Mouse (Mus musculus): ENCODE data around the gene 1500011B03Rik. TPM values are rescaled to one million over a fixed set of nuclear protein-coding genes. Genes with fewer than 3 reads are reported as not detected.

1500011B03Rik gene
- polyA plus RNA-seq, 1 experiment, result 11.0 TPM

GRCm38 (mm10) chr5:114782991-114783390 is 40.3 kb downstream of the 1500011B03Rik start:
- Histone ChIP-seq H3K4me3 (ENCODE audit: low read depth, low read length) (no peak overlapping the region), H3K27me3 (ENCODE audit: control insufficient read depth, insufficient read depth, low read length) (no peaks in the 10 kb centered on the region), H3K27ac (ENCODE audit: insufficient read depth, low read depth, low read length) (no peak overlapping the region), H3K36me3 (ENCODE audit: control insufficient read depth, insufficient read depth, low read length) (peaks cover 20% of the 10 kb centered on the region), H3K4me1 (ENCODE audit: control insufficient read depth, insufficient read depth, insufficient read length, low read length) (peaks cover 25% of the 10 kb centered on the region)
- no peak for TF ChIP-seq CTCF (IDR thresholded peaks at IDR 0.05; ENCODE audit: extremely low read depth, insufficient read length, insufficient replicate concordance, low read depth, low read length)
- TF ChIP-seq POLR2A (IDR thresholded peaks at IDR 0.05; ENCODE audit: low read depth, low read length), result no peak
- 69% methylated on average over 9 of the region's 9 CpGs for WGBS

GRCm38 (mm10) chr5:114780912-114781311 is 42.4 kb downstream of the 1500011B03Rik start:
- 75% methylated on average over 7 of the region's 7 CpGs for WGBS
- Histone ChIP-seq H3K27ac (ENCODE audit: insufficient read depth, low read depth, low read length) (no peak overlapping the region), H3K27me3 (ENCODE audit: control insufficient read depth, insufficient read depth, low read length) (no peaks in the 10 kb centered on the region), H3K36me3 (ENCODE audit: control insufficient read depth, insufficient read depth, low read length) (peaks cover under 1% of the 10 kb centered on the region; the same call in 1 of the 2 replicates), H3K4me3 (ENCODE audit: low read depth, low read length) (no peak overlapping the region), H3K4me1 (ENCODE audit: control insufficient read depth, insufficient read depth, insufficient read length, low read length) (peaks cover 27% of the 10 kb centered on the region)
- TF ChIP-seq POLR2A (IDR thresholded peaks at IDR 0.05; ENCODE audit: low read depth, low read length), result no peak
- no peak for TF ChIP-seq CTCF (IDR thresholded peaks at IDR 0.05; ENCODE audit: extremely low read depth, insufficient read length, insufficient replicate concordance, low read depth, low read length)

DNA sequence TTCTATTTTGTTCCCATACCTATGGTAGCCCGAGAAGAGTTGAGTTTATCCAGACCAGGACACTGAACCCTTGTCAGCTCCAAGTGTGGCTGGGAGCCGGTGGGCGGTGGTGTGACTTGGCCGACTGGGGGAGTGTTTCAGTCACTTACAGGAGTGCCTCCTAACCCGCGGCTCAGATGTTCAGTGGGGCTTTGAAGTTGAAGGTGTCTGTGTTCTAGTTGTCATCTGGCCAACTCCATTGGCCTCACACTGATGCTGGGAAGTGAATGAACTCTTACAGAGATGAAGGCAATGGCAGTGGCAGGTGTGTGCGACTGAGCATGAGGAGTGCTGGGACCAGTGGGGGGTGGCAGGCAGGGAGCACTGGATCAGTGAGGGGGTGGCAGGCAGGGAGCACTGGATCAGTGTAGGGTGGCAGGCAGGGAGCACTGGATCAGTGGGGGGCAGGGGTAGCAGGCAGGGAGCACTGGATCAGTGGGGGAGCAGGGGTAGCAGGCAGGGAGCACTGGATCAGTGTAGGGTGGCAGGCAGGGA is 43.2 kb downstream of the 1500011B03Rik start:
- H3K27me3 ChIP-seq (ENCODE audit: control insufficient read depth, insufficient read depth, low read length), result no peaks in the 10 kb centered on the region
- WGBS, result 75% methylated on average over 7 of the region's 7 CpGs
- peaks cover 24% of the 10 kb centered on the region for H3K4me1 ChIP-seq (ENCODE audit: control insufficient read depth, insufficient read depth, insufficient read length, low read length)
- no peak overlapping the region for H3K4me3 ChIP-seq (ENCODE audit: low read depth, low read length)
- H3K27ac ChIP-seq (ENCODE audit: insufficient read depth, low read depth, low read length), result no peak overlapping the region
- H3K36me3 ChIP-seq (ENCODE audit: control insufficient read depth, insufficient read depth, low read length), result no peaks in the 10 kb centered on the region
- TF ChIP-seq CTCF (IDR thresholded peaks at IDR 0.05; ENCODE audit: extremely low read depth, insufficient read length, insufficient replicate concordance, low read depth, low read length), result no peak
- no peak for TF ChIP-seq POLR2A (IDR thresholded peaks at IDR 0.05; ENCODE audit: low read depth, low read length)

DNA sequence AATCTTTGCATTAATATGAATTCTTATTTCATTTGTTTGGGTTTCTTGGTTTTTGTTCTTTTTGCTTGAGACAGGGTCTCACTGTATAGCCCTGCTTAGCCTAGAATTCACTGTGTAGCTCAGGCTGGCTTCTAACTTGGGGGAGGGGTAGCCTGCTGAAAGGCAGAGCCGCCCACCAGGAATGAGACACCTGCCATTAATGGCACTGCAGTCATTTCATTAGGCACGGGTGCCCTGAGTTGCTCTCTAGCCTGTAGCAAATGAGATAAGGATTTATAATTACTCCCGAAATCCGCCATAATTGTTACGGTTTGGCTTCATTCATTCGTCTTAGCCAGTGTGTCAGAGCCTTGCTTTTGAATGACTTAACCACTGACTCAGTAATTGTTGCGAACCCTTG is 47.1 kb downstream of the 1500011B03Rik start:
- 46% methylated on average over 7 of the region's 7 CpGs for WGBS
- no peak overlapping the region for H3K27ac ChIP-seq (ENCODE audit: insufficient read depth, low read depth, low read length)
- no peaks in the 10 kb centered on the region for H3K27me3 ChIP-seq (ENCODE audit: control insufficient read depth, insufficient read depth, low read length)
- peaks cover 5% of the 10 kb centered on the region for H3K4me1 ChIP-seq (ENCODE audit: control insufficient read depth, insufficient read depth, insufficient read length, low read length)
- peak overlapping the region; percentile 89 for H3K4me3 ChIP-seq (ENCODE audit: low read depth, low read length)
- no peak for TF ChIP-seq POLR2A (IDR thresholded peaks at IDR 0.05; ENCODE audit: low read depth, low read length)
- TF ChIP-seq CTCF (IDR thresholded peaks at IDR 0.05; ENCODE audit: extremely low read depth, insufficient read length, insufficient replicate concordance, low read depth, low read length), result no peak
- H3K36me3 ChIP-seq (ENCODE audit: control insufficient read depth, insufficient read depth, low read length), result no peaks in the 10 kb centered on the region

DNA sequence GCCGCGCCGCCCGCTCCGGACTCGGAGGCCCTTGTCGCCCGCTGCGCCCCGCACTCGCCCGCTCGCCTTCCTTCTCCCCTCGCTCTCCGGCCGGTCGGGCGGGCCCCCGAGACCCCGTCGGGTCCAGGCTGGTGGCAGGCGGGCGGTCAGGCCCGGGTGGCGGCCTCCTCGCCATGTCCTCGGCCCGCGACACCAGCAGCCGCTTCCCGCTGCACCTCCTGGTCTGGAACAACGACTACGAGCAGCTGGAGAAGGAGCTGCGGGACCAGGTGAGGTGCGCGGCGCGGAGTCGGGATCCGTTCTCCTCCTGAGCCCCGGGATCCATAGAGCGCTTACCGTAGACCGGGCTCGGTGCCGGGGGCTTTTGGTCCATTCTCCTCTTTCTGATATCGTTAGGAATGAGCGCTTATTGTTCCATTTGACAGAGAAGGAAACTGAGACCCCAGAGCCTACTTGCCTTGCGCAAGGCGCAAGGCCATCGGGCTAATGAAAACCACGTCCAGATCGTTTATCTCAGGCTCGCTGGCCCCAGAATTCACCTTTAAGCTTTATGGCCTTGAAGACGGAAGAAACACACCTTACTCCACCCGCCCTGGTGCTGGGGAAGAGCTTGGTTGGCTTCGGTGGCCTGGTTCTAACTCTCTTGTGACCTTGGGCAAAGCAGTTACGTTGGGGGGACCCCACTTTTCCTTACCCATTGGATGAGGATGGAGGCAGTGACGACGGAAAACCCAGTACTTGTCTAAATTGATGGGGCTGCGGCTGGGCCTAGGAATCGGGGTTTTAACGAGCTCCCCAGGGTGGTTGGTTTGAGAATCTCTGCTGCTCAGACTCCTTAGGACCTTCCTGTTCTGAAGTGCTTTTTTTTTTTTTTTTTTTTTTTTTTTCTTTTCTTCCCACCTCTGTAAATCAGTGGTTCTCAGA is 48.0 kb downstream of the 1500011B03Rik start, which contains the start of gene Git2:
Git2 (minus strand) TSS at position 462 of the 924 bp plus-strand sequence.
- TF ChIP-seq CTCF (IDR thresholded peaks at IDR 0.05; ENCODE audit: extremely low read depth, insufficient read length, insufficient replicate concordance, low read depth, low read length) (no peak), POLR2A (IDR thresholded peaks at IDR 0.05; ENCODE audit: low read depth, low read length) (no peak; the same call in none of the 2 replicates)
- Histone ChIP-seq H3K27me3 (ENCODE audit: control insufficient read depth, insufficient read depth, low read length) (no peaks in the 10 kb centered on the region), H3K27ac (ENCODE audit: insufficient read depth, low read depth, low read length) (peak within 1 kb of the TSS; percentile 84), H3K36me3 (ENCODE audit: control insufficient read depth, insufficient read depth, low read length) (no peaks in the 10 kb centered on the region), H3K4me3 (ENCODE audit: low read depth, low read length) (peak within 1 kb of the TSS; percentile 89), H3K4me1 (ENCODE audit: control insufficient read depth, insufficient read depth, insufficient read length, low read length) (peaks cover 5% of the 10 kb centered on the region)
- under 1% methylated on average over 63 of the region's 63 CpGs for WGBS

DNA sequence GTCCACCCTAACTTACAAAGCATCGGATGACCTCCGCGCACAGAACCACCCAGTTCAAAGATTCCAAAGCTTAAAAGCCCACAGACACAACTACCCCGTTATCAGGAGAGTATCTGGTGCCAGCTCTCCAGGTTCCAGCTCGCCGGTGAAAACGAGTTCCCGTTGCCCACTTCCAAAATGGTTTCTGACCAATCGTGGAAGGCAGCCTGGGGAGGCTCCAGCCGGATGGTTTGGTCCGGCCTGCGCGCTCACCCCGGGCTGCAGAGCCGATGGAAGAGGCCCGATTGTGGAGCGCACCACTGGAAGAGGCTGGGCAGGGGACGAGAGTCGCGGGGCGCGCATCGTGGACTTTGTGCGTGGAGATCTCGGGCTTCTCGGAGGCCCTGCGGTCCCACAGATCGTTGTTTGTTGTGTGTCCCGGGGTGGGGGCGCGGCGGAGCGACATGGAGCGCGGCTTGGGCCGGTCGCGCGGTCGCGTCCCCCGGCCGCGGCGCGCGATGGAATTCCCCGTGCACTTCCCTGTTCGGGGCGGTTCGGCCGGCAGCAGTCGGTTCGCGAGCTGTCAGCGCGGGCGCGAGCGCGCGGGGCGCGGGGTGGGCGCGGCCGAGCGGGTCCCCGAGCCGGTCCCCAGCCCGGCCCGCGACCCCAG is 48.7 kb downstream of the 1500011B03Rik start, which contains the start of gene Ankrd13a:
Ankrd13a (plus strand) TSS at position 275 of the 649 bp plus-strand sequence.
- peak; percentile 75 for TF ChIP-seq POLR2A (IDR thresholded peaks at IDR 0.05; ENCODE audit: low read depth, low read length)
- no peak for TF ChIP-seq CTCF (IDR thresholded peaks at IDR 0.05; ENCODE audit: extremely low read depth, insufficient read length, insufficient replicate concordance, low read depth, low read length)
- H3K27me3 ChIP-seq (ENCODE audit: control insufficient read depth, insufficient read depth, low read length), result no peaks in the 10 kb centered on the region
- 1% methylated on average over 73 of the region's 73 CpGs for WGBS
- no peaks in the 10 kb centered on the region for H3K36me3 ChIP-seq (ENCODE audit: control insufficient read depth, insufficient read depth, low read length)
- H3K27ac ChIP-seq (ENCODE audit: insufficient read depth, low read depth, low read length), result peak within 1 kb of the TSS; percentile 84
- H3K4me1 ChIP-seq (ENCODE audit: control insufficient read depth, insufficient read depth, insufficient read length, low read length), result peaks cover 2% of the 10 kb centered on the region; the same call in 1 of the 2 replicates
- peak within 1 kb of the TSS; percentile 89 for H3K4me3 ChIP-seq (ENCODE audit: low read depth, low read length)
